In the genomic region with DNA sequence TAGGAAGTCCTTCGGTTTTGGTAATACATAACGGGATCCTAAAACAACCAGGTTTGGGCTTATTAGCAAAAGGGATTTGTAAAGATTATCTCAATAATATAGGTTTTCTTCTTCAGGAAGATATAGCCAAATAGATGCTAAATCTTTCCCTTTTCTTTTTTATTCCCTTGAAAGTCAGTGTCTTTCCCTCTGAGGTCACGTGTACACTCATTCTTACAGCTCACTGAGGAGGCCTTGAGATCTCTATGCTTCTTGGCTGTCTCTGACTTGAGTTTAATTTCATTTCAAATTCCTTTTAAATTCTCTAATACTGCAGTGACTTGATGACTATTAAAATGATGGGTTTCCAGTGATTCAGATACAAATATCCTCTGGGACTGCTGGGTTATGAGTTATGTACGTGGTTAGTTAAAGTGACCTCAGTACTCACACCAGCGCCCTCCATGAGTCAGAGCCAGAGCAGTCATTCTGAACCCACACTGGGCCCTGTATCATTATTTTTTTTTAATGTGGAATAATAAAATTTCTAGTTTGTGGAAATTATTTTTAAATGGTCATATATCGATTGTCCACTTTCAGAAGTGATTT, we compare ENCODE assay signal across 26 mouse cellular contexts. TPM values are rescaled to one million over a fixed set of nuclear protein-coding genes. Genes with fewer than 3 reads are reported as not detected.
A peak's percentile ranks its signal among the peaks of the same experiment; 100 is the strongest.
DNase-seq lines count a peak whose midpoint lies in the region; ATAC-seq and TF ChIP-seq lines count a peak whose summit lies in the region.
"Had no signal": no experiment of that assay in that cellular context is flagged by ENCODE, and none has a peak within 500 bp of the region (broad histone marks: within the 10 kb centered on the region; RNA-seq: fewer than 3 reads in every experiment).

No protein-coding gene starts in this region.

- no peaks in the 10 kb centered on the region for H3K36me3 ChIP-seq in kidney, postnatal 0 days (ENCODE audit: insufficient read depth, low read length)
- H3K36me3 ChIP-seq in intestine, embryonic 16.5 days (ENCODE audit: control insufficient read depth, insufficient read depth, low read length) = no peaks in the 10 kb centered on the region
- H3K36me3 ChIP-seq: forebrain, embryonic 15.5 days; hindbrain, embryonic 12.5 days; limb, embryonic 13.5 days; neural tube, embryonic 13.5 days had no signal

- TF ChIP-seq CTCF in kidney, postnatal 0 days (IDR thresholded peaks at IDR 0.05; ENCODE audit: low read depth) = no peak

- 81% methylated on average over 6 of the region's 6 CpGs for WGBS in kidney, postnatal 0 days
- 86% methylated on average over 6 of the region's 6 CpGs for WGBS in intestine, embryonic 16.5 days

- no peak overlapping the region for H3K9ac ChIP-seq in kidney, postnatal 0 days (ENCODE audit: low read depth, low read length)
- no peak overlapping the region for H3K9ac ChIP-seq in intestine, embryonic 16.5 days (ENCODE audit: low read depth, low read length)
- H3K9ac ChIP-seq: forebrain, embryonic 15.5 days; hindbrain, embryonic 12.5 days; limb, embryonic 13.5 days; neural tube, embryonic 13.5 days had no signal

- no peaks in the 10 kb centered on the region for H3K9me3 ChIP-seq in kidney, postnatal 0 days (replicated peaks; ENCODE audit: low read length)
- H3K9me3 ChIP-seq in intestine, embryonic 16.5 days (ENCODE audit: control insufficient read depth, low read length) = no peaks in the 10 kb centered on the region
- H3K9me3 ChIP-seq: forebrain, embryonic 15.5 days; hindbrain, embryonic 12.5 days; limb, embryonic 13.5 days; neural tube, embryonic 13.5 days had no signal

- H3K27me3 ChIP-seq in kidney, postnatal 0 days (ENCODE audit: insufficient read depth, low read length) = no peaks in the 10 kb centered on the region
- H3K27me3 ChIP-seq in intestine, embryonic 16.5 days (replicated peaks; ENCODE audit: control insufficient read depth, insufficient read depth, low read length) = no peaks in the 10 kb centered on the region
- H3K27me3 ChIP-seq: forebrain, embryonic 15.5 days; hindbrain, embryonic 12.5 days; limb, embryonic 13.5 days; neural tube, embryonic 13.5 days had no signal

- peak; percentile 18 for DNase-seq in kidney, postnatal 0 days (ENCODE audit: low spot score)
- no peak for DNase-seq in kidney, postnatal 36 days
- DNase-seq in NIH3T3 (ENCODE audit: low read depth) = peak; percentile 82
- DNase-seq in adrenal gland, postnatal 25 days = peak; percentile 7
- DNase-seq in skeletal muscle tissue, adult 2 months (ENCODE audit: low read depth, low spot score) = peak; percentile 42
- no peak for DNase-seq in gastrocnemius, adult 8-10 months (ENCODE audit: low spot score in 2 of 2)
- no peak for DNase-seq in thymus, postnatal 25 days
- DNase-seq: cerebellum, adult 2 months; cerebellum, postnatal 14 days; heart, postnatal 14 days; kidney, adult 9 months; kidney, postnatal 14 days; lung, postnatal 36 days; right cerebral cortex, postnatal 4 days; thymus, adult 2 months; thymus, postnatal 4 days had no signal

- no peaks in the 10 kb centered on the region for H3K4me1 ChIP-seq in kidney, postnatal 0 days (replicated peaks; ENCODE audit: insufficient read depth, low read length)
- H3K4me1 ChIP-seq in intestine, embryonic 16.5 days (ENCODE audit: control insufficient read depth, insufficient read depth, low read length) = no peaks in the 10 kb centered on the region
- H3K4me1 ChIP-seq: forebrain, embryonic 15.5 days; hindbrain, embryonic 12.5 days; limb, embryonic 13.5 days; neural tube, embryonic 13.5 days had no signal

- no peak overlapping the region for H3K4me2 ChIP-seq in kidney, postnatal 0 days (ENCODE audit: low read length)
- no peak overlapping the region for H3K4me2 ChIP-seq in intestine, embryonic 16.5 days (ENCODE audit: low read depth, low read length)
- H3K4me2 ChIP-seq: forebrain, embryonic 15.5 days; hindbrain, embryonic 12.5 days; limb, embryonic 13.5 days; liver, embryonic 11.5 days; midbrain, embryonic 11.5 days; neural tube, embryonic 13.5 days had no signal

- no peak for ATAC-seq in kidney, postnatal 0 days (replicated peaks; ENCODE audit: low FRiP score, low read depth)
- no peak for ATAC-seq in intestine, embryonic 16.5 days
- ATAC-seq: activated CD4-positive, CD25-positive, alpha-beta regulatory T cell, adult 4 months; forebrain, embryonic 15.5 days; intestine, postnatal 0 days; midbrain, embryonic 16.5 days had no signal

- H3K4me3 ChIP-seq in kidney, postnatal 0 days (replicated peaks; ENCODE audit: low read depth, low read length) = no peak overlapping the region
- H3K4me3 ChIP-seq in intestine, embryonic 16.5 days (ENCODE audit: low read length) = no peak overlapping the region
- H3K4me3 ChIP-seq: forebrain, embryonic 15.5 days; hindbrain, embryonic 12.5 days; limb, embryonic 13.5 days; neural tube, embryonic 13.5 days had no signal

- no peak overlapping the region for H3K27ac ChIP-seq in kidney, postnatal 0 days
- H3K27ac ChIP-seq in intestine, embryonic 16.5 days (ENCODE audit: low read length) = no peak overlapping the region
- H3K27ac ChIP-seq: forebrain, embryonic 15.5 days; hindbrain, embryonic 12.5 days; limb, embryonic 13.5 days; neural tube, embryonic 13.5 days had no signal

RNA-seq across cellular contexts. Expression of gene Ehbp1, which starts 24.2 kb away (rescaled TPM):
- 3.9 and 4.1 TPM in 2 replicates for polyA plus RNA-seq in kidney, postnatal 0 days (2015; fragmentation: Nextera tagmentation; extraction: Ambion mirVana)
- total RNA-seq in adrenal gland, postnatal 25 days (2021) = 29.1 and 29.5 TPM in 2 replicates
- polyA plus RNA-seq in intestine, embryonic 16.5 days (2015; fragmentation: Nextera tagmentation; extraction: Ambion mirVana) = 6.9 and 8.2 TPM in 2 replicates
- total RNA-seq in gastrocnemius, adult 8-10 months (2022) = 10 to 100 TPM; 14.3 to 17.9 (median 15.2) TPM

Comparison
In these comparisons a context has a peak if more than half of its experiments do, and no peak if none do; other contexts are left out.
1. DNase-seq: peak in kidney, postnatal 0 days (single experiment), NIH3T3 (single experiment), adrenal gland, postnatal 25 days (single experiment) and skeletal muscle tissue, adult 2 months (single experiment); none in kidney, postnatal 36 days (0 of 2), gastrocnemius, adult 8-10 months (0 of 2) and thymus, postnatal 25 days (single experiment).